Mouse (Mus musculus) limb, embryonic 13.5 days (tissue): ENCODE results near the gene Prr23a1. TPM values are rescaled to one million over a fixed set of nuclear protein-coding genes. Genes with fewer than 3 reads are reported as not detected.
"Not testable (repeated sequence)": the region's sequence is repeated elsewhere in the genome, so short reads cannot be mapped to it uniquely, and the experiment has no call there.

ENCODE experiments used
- ATAC-seq: fragments of 200-750 bp; cut with Nextera tagmentation; 2 replicates; pipeline ENCODE4 v1.8.0; 2017; ENCODE audit warnings: low read depth, moderate number of reproducible peaks, moderate TSS enrichment; ENCODE audit not compliant: low FRiP score
- H3K27ac ChIP-seq: fragments of 300-500 bp; sonication (generic); 2 replicates; pipeline ENCODE4 v1.5.1; 2015; ENCODE audit warnings: inconsistent platforms, mild to moderate bottlenecking, moderate library complexity
- H3K27me3 ChIP-seq: fragments of 300-500 bp; sonication (generic); 2 replicates; pipeline ENCODE4 v1.6.1; 2015; ENCODE audit warnings: mild to moderate bottlenecking, inconsistent platforms
- H3K36me3 ChIP-seq: fragments of 300-500 bp; sonication (generic); 2 replicates; pipeline ENCODE4 v1.6.1; 2015; ENCODE audit warnings: inconsistent platforms, mild to moderate bottlenecking, moderate library complexity
- H3K4me1 ChIP-seq: fragments of 300-500 bp; sonication (generic); 2 replicates; pipeline ENCODE4 v1.6.1; 2015; ENCODE audit warnings: inconsistent platforms
- H3K4me2 ChIP-seq: fragments of 300-500 bp; sonication (generic); replicated peaks from 2 replicates; pipeline ENCODE4 v1.6.1; 2015; ENCODE audit warnings: inconsistent platforms, mild to moderate bottlenecking, moderate library complexity
- H3K4me3 ChIP-seq: fragments of 300-500 bp; sonication (generic); 2 replicates; pipeline ENCODE4 v1.5.1; 2015; ENCODE audit warnings: moderate library complexity, mild to moderate bottlenecking, inconsistent platforms
- H3K9ac ChIP-seq: fragments of 300-500 bp; sonication (generic); 2 replicates; pipeline ENCODE4 v1.6.1; 2015; ENCODE audit warnings: mild to moderate bottlenecking, inconsistent platforms
- H3K9me3 ChIP-seq: fragments of 300-500 bp; sonication (generic); 2 replicates; pipeline ENCODE4 v1.6.1; 2016; ENCODE audit warnings: inconsistent platforms
- WGBS: fragments of 180-500 bp; shearing (Covaris S2); methylation state at CpG from one replicate; pipeline ENCODE4 v1.1.7; 2015; 5-methylcytosine and 5-hydroxymethylcytosine counted together
- polyA plus RNA-seq: library from polyadenylated mRNA; unstranded; fragments of >200 nt; fragmentation: Nextera tagmentation; extraction: Ambion mirVana; gene quantifications from 2 replicates; pipeline ENCODE4 v1.2.1, GENCODE M21; 2015

Gene Prr23a1
- not detected in 2 replicates for polyA plus RNA-seq

GRCm38 (mm10) chr9:98842117-98842516 is at the start of gene Prr23a1:
Gene Prr23a1 (plus strand): TSS chr9:98842503.
- H3K9ac ChIP-seq: no peak within 1 kb of the TSS
- H3K27me3 ChIP-seq: peaks cover 13% of the 10 kb centered on the region
- no peaks in the 10 kb centered on the region for H3K9me3 ChIP-seq
- peak within 1 kb of the TSS; percentile 42 for H3K4me2 ChIP-seq
- no peaks in the 10 kb centered on the region for H3K36me3 ChIP-seq
- no peak within 1 kb of the TSS for H3K27ac ChIP-seq
- no peak for ATAC-seq
- H3K4me1 ChIP-seq: no peaks in the 10 kb centered on the region
- WGBS: 60% methylated on average over 22 of the region's 22 CpGs
- H3K4me3 ChIP-seq: peak within 1 kb of the TSS; percentile 14; the same call in 1 of the 2 replicates

GRCm38 (mm10) chr9:98799021-98799420 is 43.3 kb upstream of the Prr23a1 start:
- no peak overlapping the region for H3K4me2 ChIP-seq
- ATAC-seq: no peak
- no peaks in the 10 kb centered on the region for H3K27me3 ChIP-seq
- H3K4me1 ChIP-seq: no peaks in the 10 kb centered on the region
- H3K9me3 ChIP-seq: no peaks in the 10 kb centered on the region
- no peak overlapping the region for H3K27ac ChIP-seq
- WGBS: 66% methylated on average over 1 of the region's 1 CpGs
- no peak overlapping the region for H3K9ac ChIP-seq
- H3K4me3 ChIP-seq: no peak overlapping the region
- no peaks in the 10 kb centered on the region for H3K36me3 ChIP-seq

- H3K4me1 ChIP-seq: no peaks in the 10 kb centered on the region
- no peak for ATAC-seq
- H3K27ac ChIP-seq: no peak overlapping the region
- no peak overlapping the region for H3K9ac ChIP-seq
- H3K9me3 ChIP-seq: no peaks in the 10 kb centered on the region
- no peak overlapping the region for H3K4me3 ChIP-seq
- H3K4me2 ChIP-seq: no peak overlapping the region
- H3K27me3 ChIP-seq: no peaks in the 10 kb centered on the region
- no peaks in the 10 kb centered on the region for H3K36me3 ChIP-seq
- WGBS: 54% methylated on average over 12 of the region's 12 CpGs
These were observed 38.3 kb upstream of the Prr23a1 start for GRCm38 (mm10) chr9:98803971-98804370.

GRCm38 (mm10) chr9:98805511-98805910 is 36.8 kb upstream of the Prr23a1 start:
- WGBS: 79% methylated on average over 15 of the region's 15 CpGs
- Histone ChIP-seq H3K27me3 (no peaks in the 10 kb centered on the region), H3K36me3 (no peaks in the 10 kb centered on the region), H3K9me3 (no peaks in the 10 kb centered on the region), H3K4me1 (no peaks in the 10 kb centered on the region), H3K4me3 (no peak overlapping the region), H3K4me2 (no peak overlapping the region), H3K9ac (no peak overlapping the region), H3K27ac (no peak overlapping the region)
- ATAC-seq: no peak

GRCm38 (mm10) chr9:98805934-98806333 is 36.4 kb upstream of the Prr23a1 start:
- Histone ChIP-seq H3K36me3 (no peaks in the 10 kb centered on the region), H3K4me2 (no peak overlapping the region), H3K27ac (no peak overlapping the region), H3K4me3 (no peak overlapping the region), H3K4me1 (no peaks in the 10 kb centered on the region), H3K27me3 (no peaks in the 10 kb centered on the region), H3K9me3 (no peaks in the 10 kb centered on the region), H3K9ac (no peak overlapping the region)
- ATAC-seq: no peak
- WGBS: 76% methylated on average over 3 of the region's 3 CpGs

- Histone ChIP-seq H3K4me1 (peaks cover 13% of the 10 kb centered on the region), H3K36me3 (no peaks in the 10 kb centered on the region), H3K27ac (no peak overlapping the region), H3K9me3 (no peaks in the 10 kb centered on the region), H3K4me2 (no peak overlapping the region), H3K4me3 (no peak overlapping the region), H3K9ac (no peak overlapping the region), H3K27me3 (no peaks in the 10 kb centered on the region)
- 79% methylated on average over 8 of the region's 8 CpGs for WGBS
- no peak for ATAC-seq
These were observed 34.7 kb upstream of the Prr23a1 start for GRCm38 (mm10) chr9:98807631-98808030.

GRCm38 (mm10) chr9:98809526-98809925 is 32.8 kb upstream of the Prr23a1 start:
- H3K27ac ChIP-seq, H3K9me3 ChIP-seq, H3K9ac ChIP-seq, ATAC-seq, H3K4me3 ChIP-seq, H3K27me3 ChIP-seq, H3K4me2 ChIP-seq, H3K36me3 ChIP-seq: not testable (repeated sequence)
- H3K4me1 ChIP-seq: peaks cover 13% of the 10 kb centered on the region
- WGBS: 72% methylated on average over 2 of the region's 2 CpGs

- Histone ChIP-seq H3K36me3 (no peaks in the 10 kb centered on the region), H3K27ac (no peak overlapping the region), H3K27me3 (no peaks in the 10 kb centered on the region), H3K4me2 (no peak overlapping the region), H3K4me1 (peaks cover 12% of the 10 kb centered on the region), H3K9me3 (no peaks in the 10 kb centered on the region), H3K9ac (no peak overlapping the region), H3K4me3 (no peak overlapping the region)
- WGBS: 74% methylated on average over 3 of the region's 3 CpGs
- ATAC-seq: no peak
These were observed 26.2 kb upstream of the Prr23a1 start for GRCm38 (mm10) chr9:98816066-98816465.

GRCm38 (mm10) chr9:98817592-98817991 is 24.7 kb upstream of the Prr23a1 start:
- Histone ChIP-seq H3K27ac (no peak overlapping the region), H3K9ac (no peak overlapping the region), H3K4me1 (no peaks in the 10 kb centered on the region), H3K36me3 (no peaks in the 10 kb centered on the region), H3K4me3 (no peak overlapping the region), H3K9me3 (no peaks in the 10 kb centered on the region), H3K27me3 (no peaks in the 10 kb centered on the region), H3K4me2 (no peak overlapping the region)
- WGBS: 83% methylated on average over 7 of the region's 7 CpGs
- ATAC-seq: no peak

GRCm38 (mm10) chr9:98818971-98819370 is 23.3 kb upstream of the Prr23a1 start:
- H3K4me3 ChIP-seq: no peak overlapping the region
- H3K4me1 ChIP-seq: no peaks in the 10 kb centered on the region
- H3K9me3 ChIP-seq: peaks cover 5% of the 10 kb centered on the region; the same call in 1 of the 2 replicates
- no peaks in the 10 kb centered on the region for H3K27me3 ChIP-seq
- ATAC-seq: no peak
- no peaks in the 10 kb centered on the region for H3K36me3 ChIP-seq
- WGBS: 80% methylated on average over 5 of the region's 5 CpGs
- H3K27ac ChIP-seq: no peak overlapping the region
- H3K4me2 ChIP-seq: no peak overlapping the region
- no peak overlapping the region for H3K9ac ChIP-seq

GRCm38 (mm10) chr9:98819481-98819880 is 22.8 kb upstream of the Prr23a1 start:
- no peak for ATAC-seq
- WGBS: 89% methylated on average over 2 of the region's 2 CpGs
- peaks cover 6% of the 10 kb centered on the region; the same call in 1 of the 2 replicates for H3K9me3 ChIP-seq

GRCm38 (mm10) chr9:98820461-98820860 is 21.8 kb upstream of the Prr23a1 start:
- 86% methylated on average over 4 of the region's 4 CpGs for WGBS

More at GRCm38 (mm10) chr9:98819481-98819880, 22.8 kb upstream of the Prr23a1 start:
- Histone ChIP-seq H3K4me2 (no peak overlapping the region), H3K4me3 (no peak overlapping the region), H3K36me3 (no peaks in the 10 kb centered on the region), H3K27me3 (no peaks in the 10 kb centered on the region), H3K27ac (no peak overlapping the region), H3K9ac (no peak overlapping the region), H3K4me1 (no peaks in the 10 kb centered on the region)

GRCm38 (mm10) chr9:98821067-98821466 is 21.2 kb upstream of the Prr23a1 start:
- H3K27ac ChIP-seq: no peak overlapping the region
- no peak overlapping the region for H3K4me2 ChIP-seq
- H3K36me3 ChIP-seq: no peaks in the 10 kb centered on the region
- H3K4me1 ChIP-seq: no peaks in the 10 kb centered on the region
- H3K4me3 ChIP-seq: no peak overlapping the region
- H3K27me3 ChIP-seq: no peaks in the 10 kb centered on the region
- no peak overlapping the region for H3K9ac ChIP-seq
- ATAC-seq: no peak
- peaks cover 6% of the 10 kb centered on the region; the same call in 1 of the 2 replicates for H3K9me3 ChIP-seq

More at GRCm38 (mm10) chr9:98820461-98820860, 21.8 kb upstream of the Prr23a1 start:
- Histone ChIP-seq H3K36me3 (no peaks in the 10 kb centered on the region), H3K4me1 (no peaks in the 10 kb centered on the region), H3K9me3 (peaks cover 6% of the 10 kb centered on the region; the same call in 1 of the 2 replicates), H3K27ac (no peak overlapping the region), H3K27me3 (no peaks in the 10 kb centered on the region), H3K9ac (no peak overlapping the region), H3K4me3 (no peak overlapping the region), H3K4me2 (no peak overlapping the region)
- no peak for ATAC-seq
